Mouse (Mus musculus) effector memory CD4-positive, alpha-beta T cell, adult 5 months (primary cell): Measurements from ENCODE around the gene Cdk5r2. TPM values are rescaled to one million over a fixed set of nuclear protein-coding genes. Genes with fewer than 3 reads are reported as not detected.

Experiments
- polyA plus RNA-seq: library from polyadenylated mRNA; unstranded; fragments of 100-300 nt; shearing (Covaris generic); gene quantifications from one replicate; pipeline ENCODE4 v1.2.1, GENCODE M21; 2017

The Cdk5r2 gene
- not detected for polyA plus RNA-seq

DNA sequence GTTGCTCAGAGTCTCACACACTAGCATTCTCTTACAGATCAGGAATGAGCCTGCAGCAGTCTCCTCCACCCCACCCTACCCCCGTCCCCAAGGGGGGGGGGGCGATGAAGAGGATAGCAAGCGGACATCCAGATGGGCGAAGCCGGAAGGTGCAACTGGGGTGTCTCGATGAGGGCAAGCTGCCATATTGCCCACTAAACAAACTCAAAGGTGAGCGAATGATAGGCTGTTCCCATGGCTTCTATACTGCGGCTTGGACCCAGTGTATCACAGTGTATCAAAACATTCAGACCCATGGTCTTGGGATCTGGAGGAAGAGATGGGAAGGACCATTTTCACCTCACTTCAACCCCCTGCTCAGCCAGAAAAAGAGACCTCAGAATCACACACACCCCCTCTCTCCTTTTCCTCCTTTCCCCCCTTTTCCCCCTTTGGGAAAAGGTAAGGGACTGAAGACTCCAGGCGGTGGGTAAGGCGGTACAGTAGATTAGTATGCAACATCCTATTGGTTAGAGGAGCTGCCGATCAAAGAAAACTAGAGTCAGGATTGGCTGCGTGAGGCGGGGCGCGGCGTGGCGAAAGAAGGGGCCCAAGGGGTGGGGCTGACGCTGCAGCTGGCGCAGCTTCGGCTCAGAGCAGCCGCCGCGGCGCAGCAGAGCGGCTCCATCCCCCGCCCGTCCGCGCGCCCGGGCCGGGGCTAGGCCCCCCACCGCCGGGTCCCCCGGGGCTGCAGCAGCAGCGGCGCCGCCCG is at the start of gene Cdk5r2:
Gene Cdk5r2, plus strand, starts transcription at position 629 of the 751 bp plus-strand sequence.

DNA sequence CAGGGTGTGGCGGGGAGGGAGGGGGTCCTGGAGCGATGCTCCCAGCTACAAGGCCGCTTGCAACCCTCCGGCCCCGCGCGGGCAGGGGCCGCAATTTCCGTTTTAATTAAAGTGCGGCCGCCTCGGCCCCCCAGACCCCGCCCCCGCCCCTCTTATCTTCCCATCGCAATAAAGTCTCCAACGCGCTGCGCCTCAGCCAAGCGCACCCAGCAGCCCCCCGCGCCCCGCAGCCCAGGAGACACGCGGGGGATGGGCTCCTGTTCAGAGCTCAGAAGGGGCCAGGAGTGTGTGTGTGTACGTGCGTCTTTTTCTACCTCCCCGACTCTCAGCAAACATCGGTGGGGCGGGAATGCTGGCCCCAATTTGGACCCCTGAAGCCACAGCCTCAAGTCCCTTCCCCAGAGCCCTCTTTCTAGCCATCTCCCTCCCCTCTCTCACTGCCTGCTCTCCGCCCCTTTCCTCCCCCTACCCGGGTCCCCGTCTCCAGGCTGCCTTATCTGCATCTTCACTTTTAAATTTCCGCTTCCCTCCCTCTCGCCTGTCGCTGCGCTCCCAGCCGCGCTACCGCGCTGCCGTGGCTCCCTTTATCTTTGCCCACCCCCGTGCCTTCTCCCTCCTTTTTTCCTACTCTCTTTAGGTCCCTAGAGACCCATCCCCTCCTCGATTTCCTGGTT is 30.8 kb downstream of the Cdk5r2 start, which contains the start of gene Fev:
Gene Fev, minus strand, starts transcription at position 51 of the 674 bp plus-strand sequence.

DNA sequence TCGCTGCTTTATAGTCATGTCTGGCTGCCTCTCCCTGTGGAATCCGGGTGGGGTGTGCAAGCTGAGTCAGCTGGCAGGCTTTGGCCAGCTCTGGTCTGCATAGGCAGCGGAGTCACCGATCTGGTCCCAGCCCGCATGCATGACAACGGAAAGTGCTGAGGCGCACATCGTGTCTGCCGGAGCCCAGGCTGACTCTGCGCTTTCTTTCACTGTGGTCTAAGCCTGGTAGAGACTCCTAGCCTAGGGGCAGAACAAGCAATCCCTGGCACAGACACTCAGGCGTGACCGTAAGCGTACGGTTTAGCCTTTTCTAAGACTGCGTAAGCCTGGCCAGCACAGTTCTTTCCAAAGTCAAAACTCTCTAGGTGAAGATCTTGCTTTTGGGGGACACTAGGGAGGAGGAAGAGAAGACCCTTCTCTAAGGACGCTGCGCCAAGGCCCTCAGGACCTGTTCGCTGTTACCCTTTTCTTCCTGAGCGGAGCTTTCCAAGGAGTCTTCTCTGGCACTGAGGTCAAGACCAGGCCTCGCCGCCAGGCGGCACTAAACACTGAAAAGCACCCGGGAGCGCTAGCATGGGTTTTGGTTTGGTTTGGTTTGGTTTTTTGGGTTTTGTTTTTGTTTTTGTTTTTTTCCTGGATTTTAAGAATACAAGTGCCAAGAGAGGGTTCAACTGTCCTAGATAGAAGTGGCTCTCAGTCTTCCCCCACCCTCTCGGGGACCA is 38.6 kb downstream of the Cdk5r2 start, which contains the start of gene Cryba2:
Gene Cryba2, minus strand, starts transcription at position 10 of the 722 bp plus-strand sequence.

Other genes with a start within 250 kb of the Cdk5r2 start
- gene Ttll4, start 193.2 kb upstream of the Cdk5r2 start, polyA plus RNA-seq: 46.6 TPM
- gene Cyp27a1, start 141.4 kb upstream of the Cdk5r2 start, polyA plus RNA-seq: not detected
- gene Prkag3, start 105.7 kb upstream of the Cdk5r2 start, polyA plus RNA-seq: not detected
- not detected for gene Wnt6, start 83.0 kb upstream of the Cdk5r2 start, polyA plus RNA-seq
- gene Wnt10a, start 63.4 kb upstream of the Cdk5r2 start, polyA plus RNA-seq: 2.6 TPM
- gene Fev, start 30.5 kb downstream of the Cdk5r2 start, polyA plus RNA-seq: not detected
- gene Cryba2, start 38.2 kb downstream of the Cdk5r2 start, polyA plus RNA-seq: not detected
- gene Cfap65, start 80.7 kb downstream of the Cdk5r2 start, polyA plus RNA-seq: not detected
- gene Ihh, start 96.7 kb downstream of the Cdk5r2 start, polyA plus RNA-seq: 0.25 TPM